Mouse (Mus musculus) E14TG2a.4 (cell line): ENCODE measurements around the gene Pdlim5.

ENCODE experiments used
- CTCF ChIP-seq: conservative IDR thresholded peaks from 2 replicates; pipeline ENCODE4 v1.5.1; 2014; ENCODE audit warnings: low read length
- NANOG ChIP-seq: IDR thresholded peaks from 2 replicates; pipeline ENCODE4 v1.6.1; 2014; ENCODE audit warnings: borderline replicate concordance, low read length, mixed read lengths
- POU5F1 ChIP-seq: IDR thresholded peaks from 2 replicates; pipeline ENCODE4 v1.6.1; 2014; ENCODE audit warnings: low read length, borderline replicate concordance

- no peak for TF ChIP-seq CTCF
- TF ChIP-seq NANOG = no peak
- TF ChIP-seq POU5F1 = no peak
These were observed 79.3 kb downstream of the Pdlim5 start for GRCm38 (mm10) chr3:142316138-142316740.
